Mouse (Mus musculus) forebrain, embryonic 13.5 days (tissue): Measurements from ENCODE around the gene Rnf26. TPM values are rescaled to one million over a fixed set of nuclear protein-coding genes. Genes with fewer than 3 reads are reported as not detected.

Source experiments
- ATAC-seq: fragments of 200-750 bp; cut with Nextera tagmentation; 2 replicates; pipeline ENCODE4 v1.8.0; 2017
- H3K27ac ChIP-seq: fragments of 300-500 bp; sonication (generic); 2 replicates; pipeline ENCODE4 v1.5.1; 2015; ENCODE audit warnings: inconsistent platforms, mild to moderate bottlenecking, moderate library complexity
- H3K27me3 ChIP-seq: fragments of 300-500 bp; sonication (generic); 2 replicates; pipeline ENCODE4 v1.6.1; 2015; ENCODE audit warnings: mild to moderate bottlenecking, inconsistent platforms
- H3K36me3 ChIP-seq: fragments of 300-500 bp; sonication (generic); 2 replicates; pipeline ENCODE4 v1.6.1; 2015; ENCODE audit warnings: mild to moderate bottlenecking, inconsistent platforms; ENCODE audit not compliant: poor library complexity, severe bottlenecking
- H3K4me1 ChIP-seq: fragments of 300-500 bp; sonication (generic); 2 replicates; pipeline ENCODE4 v1.6.1; 2015; ENCODE audit warnings: inconsistent platforms
- H3K4me2 ChIP-seq: fragments of 300-500 bp; sonication (generic); 2 replicates; pipeline ENCODE4 v1.6.1; 2015; ENCODE audit warnings: inconsistent platforms, mild to moderate bottlenecking, moderate library complexity
- H3K4me3 ChIP-seq: fragments of 300-500 bp; sonication (generic); 2 replicates; pipeline ENCODE4 v1.5.1; 2015; ENCODE audit warnings: mild to moderate bottlenecking, inconsistent platforms
- H3K9ac ChIP-seq: fragments of 300-500 bp; sonication (generic); 2 replicates; pipeline ENCODE4 v1.6.1; 2015; ENCODE audit warnings: mild to moderate bottlenecking, inconsistent platforms
- H3K9me3 ChIP-seq: fragments of 300-500 bp; sonication (generic); replicated peaks from 2 replicates; pipeline ENCODE4 v1.6.1; 2016; ENCODE audit warnings: inconsistent platforms
- WGBS: fragments of 180-500 bp; shearing (Covaris S2); methylation state at CpG from one replicate; pipeline ENCODE4 v1.1.7; 2015; 5-methylcytosine and 5-hydroxymethylcytosine counted together
- polyA plus RNA-seq: library from polyadenylated mRNA; unstranded; fragments of >200 nt; fragmentation: Nextera tagmentation; extraction: Ambion mirVana; gene quantifications from 2 replicates; pipeline ENCODE4 v1.2.1, GENCODE M21; 2015

Gene Rnf26
- polyA plus RNA-seq, 1 experiment from 2014 or later, result 45.7 TPM

DNA sequence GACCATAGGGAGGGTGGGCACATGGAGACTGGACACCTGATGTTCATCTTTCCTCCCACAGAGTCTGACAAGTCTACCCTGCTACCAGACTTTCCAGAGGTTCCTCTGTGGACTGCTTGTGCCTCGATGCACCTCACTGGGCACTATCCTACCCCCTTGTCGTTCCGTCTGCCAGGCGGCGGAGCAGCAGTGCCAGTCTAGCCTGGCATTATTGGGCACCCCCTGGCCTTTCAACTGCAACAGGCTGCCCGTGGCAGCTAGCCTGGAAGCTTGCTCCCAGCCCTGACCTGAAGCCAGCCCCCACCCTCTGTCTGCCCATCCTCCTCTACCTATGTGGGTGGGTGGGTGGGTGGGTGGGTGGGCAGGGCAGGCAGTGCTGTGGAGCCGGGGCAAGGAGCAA lies 7.1 kb downstream of the Rnf26 start:
- H3K4me1 ChIP-seq, result peaks cover 50% of the 10 kb centered on the region
- 0 out of 2 replicates have a peak overlapping the region, but pooled peaks have one; percentile 41 for H3K27ac ChIP-seq
- WGBS, result 94% methylated on average over 6 of the region's 7 CpGs
- H3K9ac ChIP-seq, result no peak overlapping the region
- H3K4me3 ChIP-seq, result no peak overlapping the region
- H3K27me3 ChIP-seq, result no peaks in the 10 kb centered on the region
- no peak overlapping the region for H3K4me2 ChIP-seq
- no peak for ATAC-seq
- H3K36me3 ChIP-seq, result peaks cover 37% of the 10 kb centered on the region
- H3K9me3 ChIP-seq, result no peaks in the 10 kb centered on the region

DNA sequence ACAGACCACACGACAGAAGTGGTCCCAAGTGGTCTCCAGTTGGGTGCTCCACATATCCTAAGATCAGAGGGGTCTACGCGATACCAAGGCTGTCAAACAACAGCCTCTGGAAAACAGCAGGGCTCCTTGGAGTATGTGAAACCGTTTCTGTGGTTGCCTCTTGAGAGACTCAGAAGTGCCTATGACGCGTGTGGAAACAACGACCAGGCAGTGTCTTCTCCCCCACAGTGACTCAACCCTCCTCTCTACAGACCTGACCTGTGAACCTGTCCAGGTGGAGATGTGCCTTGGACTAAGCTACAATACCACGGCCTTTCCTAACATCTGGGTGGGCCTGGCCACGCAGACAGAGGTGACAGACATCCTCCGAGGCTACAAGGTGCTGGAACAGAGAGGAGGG lies 7.5 kb downstream of the Rnf26 start:
- WGBS, result 88% methylated on average over 10 of the region's 10 CpGs
- Histone ChIP-seq H3K4me2 (no peak overlapping the region), H3K36me3 (peaks cover 37% of the 10 kb centered on the region), H3K4me1 (peaks cover 48% of the 10 kb centered on the region), H3K27me3 (no peaks in the 10 kb centered on the region), H3K4me3 (no peak overlapping the region), H3K9me3 (no peaks in the 10 kb centered on the region), H3K27ac (no peak overlapping the region), H3K9ac (no peak overlapping the region)
- no peak for ATAC-seq

DNA sequence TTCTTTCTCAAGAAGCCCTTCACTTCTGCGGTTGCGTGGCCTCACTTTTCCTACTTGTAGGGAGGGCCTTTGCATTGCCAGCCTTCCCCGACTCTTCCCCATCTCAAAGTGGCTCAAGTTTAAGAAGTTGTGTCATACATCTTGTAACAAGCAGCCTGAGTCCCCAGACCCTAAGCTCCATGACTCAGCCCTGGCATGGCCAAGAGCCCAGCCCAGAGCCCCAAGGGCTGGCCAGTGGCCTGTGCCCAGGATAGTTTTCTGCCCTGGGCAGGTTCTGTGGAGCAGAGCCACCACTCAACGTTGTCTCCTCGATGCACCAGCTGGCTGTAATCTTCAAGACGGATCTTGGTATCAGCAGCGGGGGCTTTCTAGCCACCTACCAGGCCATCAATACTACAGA lies 8.4 kb downstream of the Rnf26 start:
- 94% methylated on average over 7 of the region's 7 CpGs for WGBS
- peaks cover 37% of the 10 kb centered on the region for H3K36me3 ChIP-seq
- H3K4me1 ChIP-seq, result peaks cover 39% of the 10 kb centered on the region
- ATAC-seq, result no peak
- no peaks in the 10 kb centered on the region for H3K9me3 ChIP-seq
- no peaks in the 10 kb centered on the region for H3K27me3 ChIP-seq
- H3K27ac ChIP-seq, result no peak overlapping the region
- H3K4me2 ChIP-seq, result no peak overlapping the region
- H3K4me3 ChIP-seq, result no peak overlapping the region
- H3K9ac ChIP-seq, result no peak overlapping the region

DNA sequence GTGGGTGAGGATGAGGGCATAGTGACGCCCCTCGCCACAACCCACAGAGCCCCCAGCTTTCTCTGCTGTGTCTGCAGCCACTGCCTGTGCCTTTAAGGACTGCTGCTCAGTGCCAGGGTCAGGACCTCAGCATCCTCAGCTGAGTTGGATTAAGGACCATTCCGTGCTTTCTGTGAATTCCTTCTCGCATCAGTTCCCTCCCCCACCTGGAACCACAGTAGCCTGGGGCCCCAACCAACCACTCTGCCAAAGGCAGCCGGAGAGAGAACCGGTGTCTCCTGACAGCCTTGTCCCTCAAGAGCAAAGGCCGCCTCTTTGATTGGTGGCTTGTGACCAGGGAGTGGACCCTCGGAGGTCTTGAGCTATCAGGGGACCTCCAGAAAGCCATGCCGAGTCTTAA lies 11.8 kb downstream of the Rnf26 start, which contains the start of gene Mfrp:
Gene Mfrp (plus strand): TSS at position 240 of the 400 bp plus-strand sequence.
- Histone ChIP-seq H3K4me2 (no peak within 1 kb of the TSS), H3K36me3 (peaks cover 30% of the 10 kb centered on the region), H3K27me3 (no peaks in the 10 kb centered on the region), H3K9me3 (no peaks in the 10 kb centered on the region), H3K4me1 (peaks cover 15% of the 10 kb centered on the region), H3K27ac (no peak within 1 kb of the TSS), H3K9ac (no peak within 1 kb of the TSS), H3K4me3 (no peak within 1 kb of the TSS)
- ATAC-seq, result no peak
- 57% methylated on average over 9 of the region's 9 CpGs for WGBS

DNA sequence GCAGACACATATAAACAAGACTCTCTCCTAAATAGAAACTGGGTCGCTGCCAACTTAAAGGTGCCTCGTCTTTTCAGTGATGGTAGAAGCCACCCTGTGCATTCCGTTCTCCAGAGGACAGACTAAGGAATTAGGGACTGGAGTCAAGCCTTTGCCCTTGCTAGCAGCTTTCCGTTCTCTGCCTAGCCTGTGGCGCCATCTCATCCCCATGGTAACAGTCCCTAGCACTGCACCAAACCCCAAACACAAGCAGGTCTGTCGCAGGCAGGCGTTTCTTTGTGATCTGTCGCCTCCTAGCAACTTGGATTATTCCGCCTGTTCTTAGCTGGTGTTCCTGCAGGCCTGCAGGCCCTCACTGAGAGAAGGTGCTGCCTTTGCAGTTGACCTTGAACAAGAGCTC lies 16.8 kb downstream of the Rnf26 start:
- H3K4me1 ChIP-seq, result peaks cover 17% of the 10 kb centered on the region
- WGBS, result 12% methylated on average over 9 of the region's 9 CpGs
- peak; percentile 59 for ATAC-seq

DNA sequence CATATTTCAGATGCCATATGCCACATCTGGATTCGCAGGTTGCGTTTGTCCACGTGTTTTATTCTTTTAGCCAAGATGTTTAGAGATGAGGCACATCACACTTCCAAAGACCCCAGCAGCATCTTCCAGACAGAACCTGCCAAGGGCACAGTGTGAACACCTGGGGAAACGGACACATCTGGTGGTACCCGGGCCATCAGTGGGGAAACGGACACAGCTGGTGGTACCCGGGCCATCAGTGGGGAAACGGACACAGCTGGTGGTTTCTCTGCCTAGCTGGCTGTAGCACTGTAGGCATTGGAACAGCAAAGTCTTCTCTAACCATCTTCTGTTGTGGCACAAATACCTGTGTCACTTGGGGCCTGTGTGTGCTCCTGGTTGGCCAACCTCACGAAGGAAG lies 17.5 kb downstream of the Rnf26 start:
- H3K4me1 ChIP-seq, result peaks cover 17% of the 10 kb centered on the region
- no peak overlapping the region for H3K4me2 ChIP-seq
- ATAC-seq, result no peak
- H3K4me3 ChIP-seq, result no peak overlapping the region
- no peaks in the 10 kb centered on the region for H3K9me3 ChIP-seq
- no peaks in the 10 kb centered on the region; the same call in 1 of the 2 replicates for H3K36me3 ChIP-seq
- 90% methylated on average over 9 of the region's 9 CpGs for WGBS
- H3K9ac ChIP-seq, result no peak overlapping the region
- no peaks in the 10 kb centered on the region for H3K27me3 ChIP-seq
- H3K27ac ChIP-seq, result no peak overlapping the region

More for the DNA sequence above, 16.8 kb downstream of the Rnf26 start:
- H3K27ac ChIP-seq, result 0 out of 2 replicates have a peak overlapping the region, but pooled peaks have one; percentile 57
- no peak overlapping the region for H3K9ac ChIP-seq
- no peaks in the 10 kb centered on the region; the same call in 1 of the 2 replicates for H3K36me3 ChIP-seq
- no peaks in the 10 kb centered on the region for H3K9me3 ChIP-seq
- no peak overlapping the region for H3K4me3 ChIP-seq
- no peaks in the 10 kb centered on the region for H3K27me3 ChIP-seq
- 0 out of 2 replicates have a peak overlapping the region, but pooled peaks have one; percentile 11 for H3K4me2 ChIP-seq

DNA sequence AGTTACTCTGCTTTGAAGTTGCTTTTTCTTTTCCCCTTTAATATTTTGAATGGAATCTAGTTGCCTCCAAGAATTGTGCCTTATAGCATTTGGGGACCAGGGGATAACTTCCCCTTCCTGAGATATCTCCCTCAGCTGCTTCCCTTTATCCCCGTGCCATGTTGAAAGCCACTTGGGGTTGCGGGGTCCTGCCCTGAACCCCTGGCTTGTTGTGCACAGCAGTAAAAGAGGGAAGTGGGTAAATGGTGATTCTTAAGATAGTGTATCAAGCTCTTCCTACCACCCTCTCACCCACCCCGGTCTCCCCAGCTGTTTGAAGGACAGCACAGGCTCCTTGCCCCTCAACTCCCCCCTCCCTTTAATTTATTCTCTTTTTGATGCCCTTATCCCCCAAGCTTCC lies 18.6 kb downstream of the Rnf26 start:
- H3K9ac ChIP-seq, result no peak overlapping the region
- H3K4me2 ChIP-seq, result no peak overlapping the region
- H3K27me3 ChIP-seq, result no peaks in the 10 kb centered on the region
- ATAC-seq, result no peak
- peaks cover 17% of the 10 kb centered on the region for H3K4me1 ChIP-seq
- no peak overlapping the region for H3K27ac ChIP-seq
- no peak overlapping the region for H3K4me3 ChIP-seq
- H3K36me3 ChIP-seq, result no peaks in the 10 kb centered on the region; the same call in 1 of the 2 replicates
- 92% methylated on average over 3 of the region's 3 CpGs for WGBS
- H3K9me3 ChIP-seq, result no peaks in the 10 kb centered on the region

DNA sequence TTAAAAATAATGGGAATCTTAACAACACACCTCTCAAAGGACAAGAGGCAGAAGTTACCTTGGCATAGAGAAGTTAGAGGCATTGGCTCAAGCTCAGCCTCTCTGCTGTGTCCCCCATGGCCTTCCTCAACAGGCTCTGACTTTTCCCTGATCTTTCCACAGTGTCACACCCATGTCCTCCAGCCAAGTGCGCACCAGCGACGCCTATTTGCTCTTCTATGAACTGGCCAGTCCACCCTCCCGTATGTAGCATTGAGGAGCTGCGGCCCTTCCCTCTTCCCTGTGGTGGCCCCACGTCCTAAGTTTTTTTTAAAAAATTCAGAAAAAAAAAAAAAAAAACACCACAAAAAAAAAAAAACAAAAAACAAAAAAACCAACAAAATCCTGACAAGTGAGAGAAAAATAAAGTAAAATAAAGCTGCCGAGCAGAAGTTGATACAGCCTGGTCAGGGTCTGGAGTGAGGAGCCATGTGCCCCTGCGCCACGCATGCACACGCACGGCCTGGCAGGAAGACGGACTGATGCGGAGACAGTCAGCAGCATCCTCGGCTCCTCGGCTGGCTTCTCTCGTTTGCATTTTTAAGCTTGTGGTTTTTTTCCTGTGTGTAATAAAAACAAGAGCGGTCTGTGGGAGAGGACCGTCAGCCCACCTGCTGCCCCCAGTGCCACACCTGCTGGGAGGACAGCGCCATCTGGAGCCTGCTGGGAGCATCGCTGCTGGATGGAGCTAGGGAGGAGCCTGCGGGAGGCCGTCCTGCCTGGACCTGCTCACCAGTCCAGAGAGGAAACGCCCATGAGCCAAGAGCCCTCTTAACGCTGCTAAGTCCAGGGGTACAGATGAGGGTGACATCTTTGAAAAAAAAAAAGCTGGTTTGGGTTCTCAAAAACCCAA lies 19.5 kb downstream of the Rnf26 start:
- Histone ChIP-seq H3K27me3 (peaks cover 3% of the 10 kb centered on the region; the same call in 1 of the 2 replicates), H3K36me3 (no peaks in the 10 kb centered on the region; the same call in 1 of the 2 replicates), H3K4me2 (peak overlapping the region; percentile 45), H3K4me1 (peaks cover 17% of the 10 kb centered on the region), H3K4me3 (no peak overlapping the region), H3K9me3 (no peaks in the 10 kb centered on the region), H3K9ac (peak overlapping the region; percentile 37), H3K27ac (no peak overlapping the region)
- peak; percentile 57 for ATAC-seq
- WGBS, result 25% methylated on average over 24 of the region's 24 CpGs

DNA sequence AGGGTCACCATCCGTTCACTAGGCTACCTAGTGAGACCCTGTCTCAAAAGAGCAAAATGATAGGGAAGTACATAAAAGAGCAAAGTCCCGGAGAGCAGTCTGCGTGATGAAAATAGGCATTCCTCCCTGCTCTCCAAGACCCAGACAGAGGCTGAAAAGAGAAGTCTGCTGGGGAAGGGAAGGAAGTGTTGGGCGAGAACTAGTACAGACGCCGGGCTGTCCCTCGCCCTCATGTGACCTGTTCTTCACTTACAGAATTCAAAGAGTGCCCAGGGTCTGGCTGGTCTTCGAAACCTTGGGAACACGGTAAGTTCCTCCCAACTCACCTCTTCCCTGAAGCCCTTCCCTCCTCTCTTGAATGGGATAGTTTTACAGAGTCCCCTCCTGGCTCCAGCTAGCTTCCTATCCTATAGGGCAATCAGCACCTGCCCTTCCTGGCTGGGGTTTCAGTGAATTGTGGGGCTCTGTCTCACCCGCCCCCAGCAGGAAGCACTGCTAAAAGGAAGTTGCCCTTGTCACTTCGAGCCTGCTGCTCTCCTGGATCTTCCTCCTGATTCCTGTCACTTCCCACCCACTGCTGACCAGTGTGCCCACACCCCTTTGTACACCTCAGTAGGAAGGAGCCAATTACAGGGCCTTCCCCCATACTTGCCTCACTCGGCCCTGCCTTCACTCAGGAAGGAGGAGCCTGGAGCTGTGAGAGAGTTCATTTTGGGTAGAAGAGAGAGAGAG lies 24.3 kb downstream of the Rnf26 start:
- no peak overlapping the region for H3K4me2 ChIP-seq
- H3K36me3 ChIP-seq, result no peaks in the 10 kb centered on the region; the same call in 1 of the 2 replicates
- peaks cover 36% of the 10 kb centered on the region for H3K27me3 ChIP-seq
- 68% methylated on average over 12 of the region's 12 CpGs for WGBS
- ATAC-seq, result no peak
- no peak overlapping the region for H3K9ac ChIP-seq
- H3K4me1 ChIP-seq, result peaks cover 29% of the 10 kb centered on the region
- H3K27ac ChIP-seq, result no peak overlapping the region
- H3K4me3 ChIP-seq, result no peak overlapping the region
- no peaks in the 10 kb centered on the region for H3K9me3 ChIP-seq

DNA sequence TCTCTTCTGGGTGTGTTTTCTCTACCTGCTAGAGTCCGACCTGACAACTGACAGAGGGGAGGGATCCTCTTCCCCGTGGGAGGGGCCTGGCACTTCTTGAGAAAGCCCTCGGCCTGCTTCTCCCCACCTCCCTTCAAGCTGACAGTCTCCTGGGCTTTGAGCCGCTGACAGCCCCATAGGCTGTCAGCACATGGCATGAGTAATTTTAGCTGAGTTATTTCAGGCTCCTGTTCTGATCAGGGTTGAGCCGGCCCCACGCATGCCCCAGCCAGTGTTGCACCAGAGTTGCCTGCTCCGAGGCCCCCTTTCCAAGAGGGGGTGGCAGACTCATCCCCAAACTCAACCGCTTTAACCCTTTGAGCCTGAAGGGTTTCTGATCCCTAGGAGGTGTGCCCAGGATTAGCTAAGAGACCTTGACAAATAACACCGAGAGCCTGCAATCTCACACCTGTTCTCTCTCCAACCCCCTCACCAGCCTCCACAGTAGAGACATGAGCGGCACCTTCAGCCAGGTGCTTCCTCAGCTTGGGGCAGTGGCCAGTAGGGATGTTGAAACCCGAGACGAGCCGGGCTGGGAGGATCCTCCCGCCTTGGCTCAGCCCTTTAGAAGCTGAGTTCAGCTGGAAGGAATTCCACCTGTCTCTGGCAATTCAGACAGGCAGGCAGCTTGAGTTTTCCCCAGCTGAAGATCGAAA lies 25.4 kb downstream of the Rnf26 start:
- no peak overlapping the region for H3K4me2 ChIP-seq
- peaks cover 34% of the 10 kb centered on the region for H3K4me1 ChIP-seq
- ATAC-seq, result no peak
- H3K4me3 ChIP-seq, result no peak overlapping the region
- peaks cover 48% of the 10 kb centered on the region for H3K27me3 ChIP-seq
- no peaks in the 10 kb centered on the region for H3K36me3 ChIP-seq
- peak overlapping the region; percentile 40; the same call in 1 of the 2 replicates for H3K9ac ChIP-seq
- 12% methylated on average over 15 of the region's 15 CpGs for WGBS
- no peaks in the 10 kb centered on the region for H3K9me3 ChIP-seq
- no peak overlapping the region for H3K27ac ChIP-seq

DNA sequence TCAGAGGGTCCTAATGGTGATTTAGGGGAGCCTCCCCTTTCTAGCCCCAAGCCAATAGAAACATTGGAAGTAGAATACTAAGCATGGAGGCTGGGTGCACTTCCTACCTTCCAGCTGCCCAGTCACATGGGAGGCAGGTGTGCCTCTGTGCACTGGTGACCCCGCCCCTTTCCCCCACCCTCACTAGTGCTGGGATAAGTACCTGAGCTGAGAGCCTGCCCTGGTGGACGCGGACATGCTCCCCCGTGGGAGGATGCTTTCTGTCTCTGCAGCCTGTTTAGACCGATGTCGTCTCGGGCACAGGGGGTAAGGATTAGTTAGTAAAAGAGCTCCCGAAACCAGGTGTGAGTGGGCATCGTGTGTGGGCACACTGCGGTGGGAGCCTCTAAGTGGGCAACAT lies 26.4 kb downstream of the Rnf26 start:
- H3K4me2 ChIP-seq, result no peak overlapping the region
- H3K4me3 ChIP-seq, result no peak overlapping the region
- H3K36me3 ChIP-seq, result no peaks in the 10 kb centered on the region
- no peak for ATAC-seq
- no peaks in the 10 kb centered on the region for H3K9me3 ChIP-seq
- H3K27me3 ChIP-seq, result peaks cover 51% of the 10 kb centered on the region
- H3K9ac ChIP-seq, result no peak overlapping the region
- no peak overlapping the region for H3K27ac ChIP-seq
- peaks cover 34% of the 10 kb centered on the region for H3K4me1 ChIP-seq
- 43% methylated on average over 10 of the region's 10 CpGs for WGBS
